Mouse (Mus musculus) spleen, embryonic (tissue): ENCODE data around the gene Pitpnm1.
"Not testable (repeated sequence)": the region's sequence is repeated elsewhere in the genome, so short reads cannot be mapped to it uniquely, and the experiment has no call there.

Source experiments
- CTCF ChIA-PET: fragments of 350-600 bp; sonication (Branson Sonifier 250); formaldehyde crosslinking; loops from one replicate; lab custom pipeline; 2022; lab: Charles Lee

The Pitpnm1 gene

DNA sequence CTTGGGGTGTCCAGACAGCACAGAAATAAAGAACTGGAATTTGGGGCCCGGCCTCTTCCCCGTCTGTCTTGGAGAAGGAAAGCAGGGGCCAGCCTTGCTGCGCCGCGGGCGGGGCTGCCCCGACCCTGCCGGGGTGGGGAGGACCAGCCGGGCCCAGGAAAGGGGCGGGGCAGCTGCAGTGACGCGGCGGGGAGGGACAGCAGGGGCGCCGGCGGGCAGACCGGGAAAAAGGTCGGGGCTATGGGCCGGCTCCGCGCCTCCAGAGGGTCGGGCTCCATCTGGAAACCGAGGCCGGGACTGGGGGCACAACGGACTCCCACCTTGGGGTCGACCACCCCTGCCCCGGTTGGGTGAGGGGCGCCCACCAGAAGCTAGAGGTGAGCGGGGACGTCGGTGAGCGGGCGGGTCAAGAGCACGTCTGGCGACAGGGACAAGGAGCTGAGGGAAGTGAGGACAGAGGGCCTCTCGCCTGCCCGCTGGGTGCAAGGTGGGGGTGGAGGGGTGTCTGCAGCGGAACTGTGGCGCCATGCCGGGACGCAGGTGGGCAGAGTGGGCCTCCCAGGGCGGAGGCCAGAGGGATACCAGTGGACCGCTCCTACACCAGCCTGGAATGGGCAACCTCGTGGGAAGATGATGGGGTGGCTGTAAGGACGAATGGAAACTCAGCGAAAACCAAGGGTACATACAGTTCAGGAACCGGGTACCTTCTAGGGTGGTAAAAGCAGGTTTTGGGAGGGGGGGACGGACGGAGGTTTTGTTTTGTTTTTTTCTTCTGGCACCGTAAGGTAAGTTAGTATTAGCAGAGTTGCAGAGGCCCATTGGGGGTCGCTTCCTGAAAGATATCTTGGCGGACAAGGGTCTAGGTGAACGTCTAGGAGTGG lies at the start of gene Pitpnm1:
Gene Pitpnm1, plus strand, starts transcription at position 162 of the 881 bp plus-strand sequence.
- CTCF ChIA-PET, result interaction anchor here (1.0 kb wide), 1 partner anchor 117 kb away, joined by 8 read pairs; no protein-coding TSS in a partner anchor

- CTCF ChIA-PET, result no interaction called here
These were observed 48.8 kb upstream of the Pitpnm1 start for GRCm38 (mm10) chr19:4051016-4051415.

DNA sequence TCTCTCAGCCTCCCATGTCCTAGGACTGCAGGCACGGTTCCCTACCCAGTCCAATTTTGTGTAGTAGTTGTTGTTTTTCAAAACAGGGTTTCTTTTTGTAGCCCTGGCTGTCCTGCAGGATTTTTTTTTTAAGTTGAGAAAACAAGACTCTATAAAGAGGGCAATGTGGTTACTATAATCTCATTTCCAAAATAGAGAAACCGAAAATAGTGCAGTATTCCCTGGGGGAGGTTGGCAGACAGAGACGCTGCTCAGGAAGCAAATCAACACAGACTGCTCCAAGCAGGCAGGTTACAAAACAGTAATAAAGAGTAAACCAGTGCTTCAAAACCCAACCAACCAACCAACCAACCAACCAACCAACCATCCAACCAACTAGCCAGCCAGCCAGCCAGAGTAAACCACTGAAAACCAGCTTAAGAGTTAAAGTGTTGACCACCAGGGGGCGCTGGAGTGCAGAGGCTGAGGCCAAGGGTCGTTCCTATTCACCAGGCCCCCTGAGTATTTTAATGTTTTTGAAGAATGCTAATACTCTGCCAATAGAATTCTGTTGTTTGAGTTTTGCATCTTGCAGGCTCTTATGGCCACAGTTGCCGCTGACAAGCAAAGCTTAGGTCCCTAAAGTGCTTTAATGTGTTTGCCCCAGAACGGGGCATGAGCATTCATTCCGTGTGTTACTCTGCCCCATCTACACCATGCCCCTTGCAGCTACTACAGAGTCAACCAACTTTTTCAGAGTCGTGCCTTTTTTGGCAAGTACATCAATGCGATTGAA lies 47.9 kb upstream of the Pitpnm1 start:
- CTCF ChIA-PET, result interaction anchor here (0.6 to 1.3 kb wide), 6 partner anchors 8 to 253 kb away, joined by 3 to 4 read pairs (median 3); partner anchors contain the start of gene Rad9a

DNA sequence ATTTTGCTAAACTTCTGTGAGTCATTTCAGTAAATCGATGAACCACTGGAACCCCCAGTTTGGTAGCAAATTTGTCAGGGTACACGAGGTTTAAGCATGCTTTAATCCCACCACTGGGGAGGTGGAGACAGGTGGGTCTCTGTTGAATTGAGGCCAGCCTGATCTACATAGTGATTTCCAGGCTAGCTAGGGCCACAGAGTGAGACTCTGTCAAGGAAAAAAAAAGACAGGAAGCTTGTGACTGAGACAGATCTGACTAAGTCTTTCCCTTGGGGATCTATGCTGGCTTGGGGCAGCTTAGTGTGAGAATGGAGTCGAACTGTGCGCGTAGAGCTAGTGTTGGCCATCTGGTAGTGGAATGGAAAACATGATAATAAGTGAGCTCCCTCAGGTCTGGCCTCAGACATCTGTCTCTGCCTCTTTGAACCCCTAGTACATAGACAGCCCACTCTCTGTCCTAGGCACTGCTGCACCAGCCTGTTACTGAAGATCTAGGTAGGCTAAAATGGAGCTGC lies 47.2 kb upstream of the Pitpnm1 start:
- CTCF ChIA-PET, result interaction anchor here (0.7 to 1.3 kb wide), 5 partner anchors 9 to 253 kb away, joined by 3 to 4 read pairs (median 3); partner anchors contain the start of gene Rad9a

- CTCF ChIA-PET, result no interaction called here
These were observed 45.2 kb upstream of the Pitpnm1 start for GRCm38 (mm10) chr19:4054613-4055012.

DNA sequence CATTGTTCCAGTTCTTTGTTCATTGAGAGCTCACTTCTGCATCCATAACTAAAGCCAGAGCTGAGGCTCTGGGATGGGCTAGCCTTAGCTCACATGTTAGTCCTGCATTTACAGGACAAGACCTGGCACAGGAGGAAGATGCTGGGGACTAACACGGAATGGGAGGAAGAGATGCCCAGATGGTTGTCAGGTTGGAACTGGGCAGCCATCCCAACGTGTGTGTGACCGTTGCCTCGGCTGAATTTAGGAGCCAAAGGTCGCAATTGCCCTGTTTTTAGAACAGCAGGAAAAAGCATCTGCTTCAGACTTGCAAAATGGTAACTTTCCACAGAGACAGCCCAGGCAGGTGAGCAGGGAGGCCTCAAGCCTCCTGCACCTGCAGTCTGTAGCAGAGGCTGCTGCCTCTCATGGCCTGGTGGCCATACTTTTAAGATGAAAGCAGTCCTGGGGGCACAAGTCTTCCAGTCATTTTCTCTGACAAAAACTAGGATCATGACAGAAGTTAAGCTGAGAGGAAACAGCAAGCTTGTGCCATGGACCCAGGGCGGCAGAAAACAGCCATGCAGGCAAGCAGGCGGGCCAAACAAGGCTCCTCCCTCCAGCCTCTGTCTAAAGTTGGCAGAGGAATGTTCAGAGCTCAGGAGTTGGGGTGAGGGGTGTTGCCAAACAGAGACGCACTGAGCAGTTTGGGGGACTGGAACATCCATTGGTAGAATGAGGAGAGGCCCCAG lies 44.4 kb upstream of the Pitpnm1 start:
- CTCF ChIA-PET, result no interaction called here

- CTCF ChIA-PET, result interaction anchor here (0.7 to 1.4 kb wide), 3 partner anchors 9 to 69 kb away, joined by 3 to 5 read pairs (median 4); no protein-coding TSS in a partner anchor
These were observed 43.7 kb upstream of the Pitpnm1 start for GRCm38 (mm10) chr19:4055947-4056693.

GRCm38 (mm10) chr19:4056727-4057126 lies 43.1 kb upstream of the Pitpnm1 start:
- CTCF ChIA-PET, result interaction anchor here (0.6 to 1.4 kb wide), 4 partner anchors 9 to 213 kb away, joined by 3 to 5 read pairs (median 4); no protein-coding TSS in a partner anchor

- CTCF ChIA-PET, result interaction anchor here (0.6 to 1.4 kb wide), 2 partner anchors 10 to 214 kb away, joined by 4 to 5 read pairs; no protein-coding TSS in a partner anchor
These were observed 42.4 kb upstream of the Pitpnm1 start for GRCm38 (mm10) chr19:4057389-4057788.

GRCm38 (mm10) chr19:4057962-4058361 lies 41.8 kb upstream of the Pitpnm1 start:
- CTCF ChIA-PET, result no interaction called here

- CTCF ChIA-PET, result no interaction called here
These were observed 41.2 kb upstream of the Pitpnm1 start for GRCm38 (mm10) chr19:4058581-4058980.

GRCm38 (mm10) chr19:4059069-4059740 lies 40.6 kb upstream of the Pitpnm1 start, which contains the start of gene Gstp3:
TSS of gene Gstp3 (minus strand) at chr19:4059569.
- CTCF ChIA-PET, result interaction anchor here (0.5 kb wide), 1 partner anchor 318 kb away, joined by 3 read pairs; no protein-coding TSS in a partner anchor

- CTCF ChIA-PET, result not testable (repeated sequence)
These were observed 39.5 kb upstream of the Pitpnm1 start for GRCm38 (mm10) chr19:4060044-4060898.

GRCm38 (mm10) chr19:4060899-4061465 lies 38.8 kb upstream of the Pitpnm1 start:
- CTCF ChIA-PET, result interaction anchor here (0.5 kb wide), 1 partner anchor 35 kb away, joined by 3 read pairs; no protein-coding TSS in a partner anchor

DNA sequence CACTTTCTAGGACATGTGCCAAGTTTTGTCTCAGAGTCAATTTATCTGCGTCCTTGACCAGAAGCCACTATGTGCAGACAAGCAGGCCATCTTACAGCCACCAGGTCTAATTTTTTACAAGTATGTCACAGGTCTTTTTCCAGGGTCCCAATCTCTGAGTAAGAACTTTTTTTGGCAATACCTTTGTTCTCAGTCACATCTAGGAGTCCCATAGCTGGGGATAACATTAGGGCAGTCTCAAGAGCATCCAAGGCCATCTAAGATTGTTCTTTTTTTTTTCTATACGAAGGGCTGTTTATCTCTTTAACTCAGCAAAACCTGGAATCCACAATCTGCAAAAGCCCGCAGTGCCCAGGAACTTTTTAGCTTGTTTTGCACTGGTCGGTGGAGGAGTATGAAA lies 36.4 kb upstream of the Pitpnm1 start:
- CTCF ChIA-PET, result not testable (repeated sequence)

GRCm38 (mm10) chr19:4064501-4064900 lies 35.3 kb upstream of the Pitpnm1 start:
- CTCF ChIA-PET, result not testable (repeated sequence)

GRCm38 (mm10) chr19:4066280-4066679 lies 33.5 kb upstream of the Pitpnm1 start:
- CTCF ChIA-PET, result no interaction called here

DNA sequence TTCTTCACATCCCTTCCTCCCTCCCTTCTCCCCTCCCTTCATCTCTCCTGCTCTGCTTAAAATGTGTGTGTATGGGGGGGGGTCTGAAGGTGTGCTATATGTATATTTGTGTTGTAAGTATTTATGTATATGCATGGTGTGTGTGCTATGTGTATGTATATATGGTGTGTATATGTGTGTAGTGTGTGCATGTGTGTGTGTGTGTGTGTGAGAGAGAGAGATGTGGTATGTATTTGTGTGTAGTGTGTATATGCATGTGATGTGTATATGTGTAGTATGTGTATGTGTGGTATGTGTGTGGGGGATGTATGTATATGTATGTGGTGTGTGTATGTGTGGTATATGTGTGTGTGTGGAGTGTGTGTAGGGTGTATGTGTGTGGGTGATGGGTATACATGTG lies 32.9 kb upstream of the Pitpnm1 start:
- CTCF ChIA-PET, result no interaction called here
